Mouse (Mus musculus): ENCODE measurements around the gene Vegfc. TPM values are rescaled to one million over a fixed set of nuclear protein-coding genes. Genes with fewer than 3 reads are reported as not detected.
A peak's percentile ranks its signal among the peaks of the same experiment; 100 is the strongest.

Gene Vegfc
- total RNA-seq, 2 experiments from 2014 or later: 5.5 to 7.5 TPM

DNA sequence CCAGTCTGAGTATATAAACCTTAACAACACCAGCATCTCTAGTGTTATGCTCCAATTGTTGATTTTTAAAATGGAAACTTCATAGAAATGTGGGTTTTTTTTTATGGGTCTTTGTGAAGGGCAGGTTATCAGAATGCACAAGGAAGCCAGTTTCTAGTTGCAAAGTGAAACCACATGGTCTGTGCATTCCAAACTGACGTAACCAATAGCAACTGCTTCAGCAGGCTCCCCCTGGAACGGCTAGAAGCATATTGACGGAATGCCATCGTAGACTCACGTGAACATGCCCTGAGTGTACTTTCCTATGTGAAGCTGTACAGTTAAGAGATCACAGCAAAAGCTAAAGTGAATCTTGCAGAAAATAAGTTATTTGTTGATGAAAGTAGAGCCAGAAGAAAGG, 86.1 kb downstream of the Vegfc start:
- intact Hi-C loops (cut with DNase I): no loop called here
- DNase-seq: no peak

DNA sequence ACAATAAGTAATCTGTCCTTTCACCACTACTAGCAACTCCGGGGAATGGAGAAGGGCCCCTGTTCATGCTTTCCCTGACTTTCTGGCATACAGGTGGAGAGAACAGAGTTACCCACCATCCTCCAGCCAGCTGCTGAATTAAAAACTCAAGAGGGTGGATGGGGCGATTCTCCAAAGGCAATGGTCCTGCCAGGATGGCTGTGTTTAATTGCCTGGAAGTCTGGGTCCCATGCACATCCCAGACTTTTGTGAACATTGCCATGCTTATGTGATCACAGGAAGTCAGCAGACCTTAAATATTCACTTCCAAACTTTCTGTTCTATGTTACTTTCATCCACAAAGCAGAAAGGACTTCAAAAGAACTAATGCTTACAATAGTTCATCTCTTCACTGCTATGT, 107.9 kb downstream of the Vegfc start:
- no peak for DNase-seq
- intact Hi-C loops (cut with DNase I): no loop called here

DNA sequence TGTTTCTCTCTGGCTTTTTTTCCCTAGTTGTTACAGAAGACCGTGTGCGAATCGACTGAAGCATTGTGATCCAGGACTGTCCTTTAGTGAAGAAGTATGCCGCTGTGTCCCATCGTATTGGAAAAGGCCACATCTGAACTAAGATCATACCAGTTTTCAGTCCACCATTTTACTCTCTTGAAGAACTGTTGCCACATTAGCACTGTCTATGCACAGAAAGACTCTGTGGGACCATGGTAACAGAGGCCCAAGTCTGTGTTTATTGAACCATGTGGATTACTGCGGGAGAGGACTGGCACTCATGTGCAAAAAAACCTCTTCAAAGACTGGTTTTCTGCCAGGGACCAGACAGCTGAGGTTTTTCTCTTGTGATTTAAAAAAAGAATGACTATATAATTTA, 108.5 kb downstream of the Vegfc start:
- DNase-seq: peak; percentile 10
- intact Hi-C loops (cut with DNase I): no loop called here

DNA sequence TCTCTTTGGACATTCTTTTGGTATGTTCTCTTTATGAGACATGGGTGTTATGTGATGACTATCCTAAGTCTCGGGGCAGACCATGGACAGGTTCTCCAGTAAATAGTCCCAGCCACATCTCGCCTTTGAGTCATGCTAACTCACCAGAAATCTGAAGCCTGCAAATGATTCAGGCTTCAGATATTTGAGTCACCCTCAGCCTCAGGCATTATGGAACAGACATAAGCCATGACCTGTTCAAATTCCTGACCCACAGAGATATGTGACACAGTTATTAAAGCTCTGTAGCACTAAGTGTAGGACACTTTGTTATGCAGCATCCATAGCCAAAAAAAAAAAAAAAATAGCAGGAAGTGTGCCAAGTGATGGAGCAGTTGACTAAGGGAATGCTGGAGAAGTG, 138.8 kb downstream of the Vegfc start:
- intact Hi-C loops (cut with DNase I): no loop called here
- DNase-seq: no peak

DNA sequence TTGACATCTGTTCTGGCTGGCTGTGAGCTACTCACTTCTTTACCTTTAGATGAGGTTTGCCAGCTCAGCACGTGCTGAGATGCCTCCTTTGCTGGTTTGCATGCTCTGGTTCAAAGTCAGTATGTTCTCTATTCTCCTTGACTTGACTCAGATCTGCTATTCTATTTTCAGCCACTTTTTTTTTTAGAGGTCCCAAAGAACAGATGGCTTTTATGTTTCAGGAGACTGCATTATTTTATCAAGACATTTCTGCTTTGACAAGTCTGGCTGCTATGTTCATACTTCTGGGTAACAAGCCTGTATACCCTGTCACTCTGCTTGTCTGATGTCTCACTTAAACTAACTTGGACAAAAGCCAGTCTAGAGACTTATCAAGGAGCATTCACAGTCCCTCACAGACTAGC, 151.4 kb downstream of the Vegfc start:
- intact Hi-C loops (cut with DNase I): no loop called here
- peak; percentile 6 for DNase-seq

DNA sequence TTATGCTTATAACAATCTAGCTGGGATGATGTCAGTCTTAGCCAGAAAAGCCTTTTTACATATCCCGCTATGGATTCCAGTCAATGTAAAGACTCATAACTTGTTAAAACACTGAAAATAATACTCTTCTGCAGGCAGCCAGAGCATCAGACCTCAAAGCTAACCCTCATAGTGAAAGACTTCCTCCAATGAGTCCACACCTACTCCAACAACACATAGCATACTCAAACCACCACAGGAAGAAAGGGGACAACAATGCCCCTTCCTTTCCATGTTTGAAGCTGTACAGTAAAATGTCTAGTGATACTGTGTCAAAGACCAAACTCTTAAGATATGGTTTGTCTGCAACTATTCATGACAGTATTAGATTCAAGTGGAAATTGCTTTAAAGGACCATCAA, 153.2 kb downstream of the Vegfc start:
- intact Hi-C loops (cut with DNase I): no loop called here
- DNase-seq: no peak

DNA sequence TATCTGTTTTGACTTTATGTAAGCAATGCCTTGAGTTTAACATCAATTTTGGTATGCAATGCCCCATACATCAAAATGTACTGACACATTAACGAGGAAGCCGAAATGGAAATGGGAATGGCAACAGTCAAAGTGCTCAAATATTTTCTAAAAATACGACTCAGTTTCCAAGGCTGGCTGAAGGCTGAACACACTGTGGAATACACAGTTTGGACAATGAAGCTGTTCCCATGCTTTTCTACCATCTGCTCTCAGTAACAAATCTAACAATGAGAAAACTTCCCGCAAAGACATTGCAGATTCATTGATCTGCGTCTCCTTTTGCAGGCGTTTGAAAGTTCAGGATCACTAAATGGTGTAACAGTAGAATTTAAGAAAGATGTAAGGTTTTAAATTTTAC, 155.9 kb downstream of the Vegfc start:
- DNase-seq: no peak
- intact Hi-C loops (cut with DNase I): no loop called here

Data from left cerebral cortex, postnatal 4 days (tissue).